Mouse (Mus musculus) spleen, adult 2 months (tissue): ENCODE measurements around the gene Hist1h2bb. TPM values are rescaled to one million over a fixed set of nuclear protein-coding genes. Genes with fewer than 3 reads are reported as not detected.

ENCODE experiments used
- DNase-seq, 2 experiments: peaks; one replicate each; pipeline versions ENCODE4 v3.0.0 to v3.0.0-alpha.2; 2012 to 2021; ENCODE audit warnings: low spot score in 2 of 2, low read depth in 1 of 2
- H3K27ac ChIP-seq: fragments of 200-500 bp; 2 replicates; pipeline ENCODE4 v1.5.1; 2012; ENCODE audit warnings: low read length, inconsistent platforms; ENCODE audit not compliant: insufficient read depth
- H3K27me3 ChIP-seq: fragments of 200-500 bp; 2 replicates; pipeline ENCODE4 v1.6.1; 2012; ENCODE audit warnings: mild to moderate bottlenecking, moderate library complexity, low read length, inconsistent platforms; ENCODE audit not compliant: control insufficient read depth, insufficient read depth
- H3K36me3 ChIP-seq: fragments of 200-500 bp; 2 replicates; pipeline ENCODE4 v1.6.1; 2012; ENCODE audit warnings: mild to moderate bottlenecking, low read length, inconsistent platforms; ENCODE audit not compliant: control insufficient read depth, insufficient read depth
- H3K4me1 ChIP-seq: fragments of 200-500 bp; 2 replicates; pipeline ENCODE4 v1.6.1; 2011; ENCODE audit warnings: inconsistent platforms; ENCODE audit not compliant: control insufficient read depth, insufficient read depth, insufficient read length
- H3K4me3 ChIP-seq: fragments of 200-500 bp; 2 replicates; pipeline ENCODE4 v1.5.1; 2011; ENCODE audit warnings: mild to moderate bottlenecking, inconsistent platforms; ENCODE audit not compliant: insufficient read depth, insufficient read length; ENCODE audit errors: extremely low read depth
- CTCF ChIP-seq: fragments of 200-500 bp; IDR thresholded peaks from 2 replicates; pipeline ENCODE4 v1.5.1; 2011; ENCODE audit warnings: mild to moderate bottlenecking, inconsistent platforms; ENCODE audit not compliant: insufficient read depth, insufficient read length, insufficient replicate concordance; ENCODE audit errors: extremely low read depth
- POLR2A ChIP-seq: fragments of 200-500 bp; IDR thresholded peaks from 2 replicates; pipeline ENCODE4 v1.6.1; 2011; ENCODE audit warnings: low read depth, low read length, inconsistent platforms
- WGBS: fragments of 180-500 bp; shearing (Covaris S2); methylation state at CpG from one replicate; pipeline ENCODE4 v1.1.7; 2018; 5-methylcytosine and 5-hydroxymethylcytosine counted together
- polyA plus RNA-seq: library from polyadenylated mRNA; depleted of rRNA; stranded (reverse); fragments of >200 nt; gene quantifications from 2 replicates; pipeline ENCODE4 v1.2.3, GENCODE M21; 2012; rRNA removed

Gene Hist1h2bb
- polyA plus RNA-seq, 1 experiment: 23.7 TPM

DNA sequence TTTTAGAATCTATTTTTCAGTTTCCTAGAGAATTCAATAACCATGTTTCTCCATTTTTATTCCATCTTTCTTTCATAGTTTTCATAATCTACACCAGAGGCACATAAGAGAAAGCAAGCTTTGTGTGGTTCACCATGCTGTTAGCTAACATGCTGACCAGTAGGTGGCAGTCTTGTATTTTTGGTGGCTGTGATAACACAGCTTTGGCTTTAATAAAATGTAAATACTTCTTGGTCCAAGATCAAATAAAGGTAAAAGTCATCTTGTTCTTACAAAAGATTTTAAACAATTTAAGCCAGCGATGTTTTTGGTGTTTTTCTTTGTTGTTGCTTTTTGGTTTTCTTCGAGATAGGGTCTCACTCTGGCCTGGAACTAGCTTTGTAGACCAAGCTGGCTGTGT is 46.0 kb downstream of the Hist1h2bb start:
- no peaks in the 10 kb centered on the region for H3K27me3 ChIP-seq
- no peaks in the 10 kb centered on the region for H3K4me1 ChIP-seq
- no peak for TF ChIP-seq POLR2A
- peak; percentile 27; the same call in 1 of the 2 replicates for TF ChIP-seq CTCF
- H3K4me3 ChIP-seq: no peak overlapping the region
- 42% methylated on average over 2 of the region's 2 CpGs for WGBS
- DNase-seq: peak; percentile 43 to 50
- H3K27ac ChIP-seq: no peak overlapping the region
- H3K36me3 ChIP-seq: no peaks in the 10 kb centered on the region

Other genes with a start within 250 kb of the Hist1h2bb start
- 26.5 and 53.6 TPM in 2 replicates for gene Hist1h4h, start 215.7 kb upstream of the Hist1h2bb start, polyA plus RNA-seq
- 733 and 772 TPM in 2 replicates for gene Hist1h2af, start 212.8 kb upstream of the Hist1h2bb start, polyA plus RNA-seq
- gene Hist1h3g, start 211.3 kb upstream of the Hist1h2bb start, polyA plus RNA-seq: 34.4 and 52.1 TPM in 2 replicates
- gene Hist1h2bh, start 203.3 kb upstream of the Hist1h2bb start, polyA plus RNA-seq: 4.9 and 8.4 TPM in 2 replicates
- 10.2 and 16.1 TPM in 2 replicates for gene Hist1h3f, start 202.7 kb upstream of the Hist1h2bb start, polyA plus RNA-seq
- 24.8 and 33.8 TPM in 2 replicates for gene Hist1h4f, start 195.1 kb upstream of the Hist1h2bb start, polyA plus RNA-seq
- gene Hist1h1d, start 193.5 kb upstream of the Hist1h2bb start, polyA plus RNA-seq: 0.30 and 0.39 TPM in 2 replicates
- gene Hist1h3e, start 184.4 kb upstream of the Hist1h2bb start, polyA plus RNA-seq: 36.8 and 50.5 TPM in 2 replicates
- gene Hist1h2ae, start 175.5 kb upstream of the Hist1h2bb start, polyA plus RNA-seq: 15.5 and 23.4 TPM in 2 replicates
- gene Hist1h2bg, start 175.3 kb upstream of the Hist1h2bb start, polyA plus RNA-seq: 57.5 and 66.9 TPM in 2 replicates
- gene Hist1h2bf, start 172.5 kb upstream of the Hist1h2bb start, polyA plus RNA-seq: 26.2 and 28.3 TPM in 2 replicates
- gene Hist1h2ad, start 172.4 kb upstream of the Hist1h2bb start, polyA plus RNA-seq: 12.2 and 23.2 TPM in 2 replicates
- 20.9 and 27.9 TPM in 2 replicates for gene Hist1h3d, start 171.0 kb upstream of the Hist1h2bb start, polyA plus RNA-seq
- 19.1 and 20.9 TPM in 2 replicates for gene Hist1h4d, start 165.1 kb upstream of the Hist1h2bb start, polyA plus RNA-seq
- gene Hist1h2be, start 125.6 kb upstream of the Hist1h2bb start, polyA plus RNA-seq: 2.8 and 3.8 TPM in 2 replicates
- gene Hist1h1e, start 124.2 kb upstream of the Hist1h2bb start, polyA plus RNA-seq: 2.9 and 3.7 TPM in 2 replicates
- gene Hist1h2ac, start 62.8 kb upstream of the Hist1h2bb start, polyA plus RNA-seq: 1.2 and 2.0 TPM in 2 replicates
- gene Hist1h2bc, start 62.5 kb upstream of the Hist1h2bb start, polyA plus RNA-seq: 41.8 and 44.4 TPM in 2 replicates
- gene Hist1h1t, start 50.9 kb upstream of the Hist1h2bb start, polyA plus RNA-seq: not detected in 2 replicates
- gene Hist1h4c, start 48.3 kb upstream of the Hist1h2bb start, polyA plus RNA-seq: 20.0 and 33.6 TPM in 2 replicates
- 20.7 and 26.1 TPM in 2 replicates for gene Hfe, start 35.9 kb upstream of the Hist1h2bb start, polyA plus RNA-seq
- 20.9 and 25.5 TPM in 2 replicates for gene Hist1h1c, start 7.9 kb upstream of the Hist1h2bb start, polyA plus RNA-seq
- 35.9 and 50.3 TPM in 2 replicates for gene Hist1h3c, start 1.1 kb upstream of the Hist1h2bb start, polyA plus RNA-seq
- gene Hist1h2ab, start 4.4 kb downstream of the Hist1h2bb start, polyA plus RNA-seq: 28.4 and 40.3 TPM in 2 replicates
- gene Hist1h3b, start 5.5 kb downstream of the Hist1h2bb start, polyA plus RNA-seq: 54.9 and 68.9 TPM in 2 replicates
- 19.0 and 27.4 TPM in 2 replicates for gene Hist1h4b, start 10.3 kb downstream of the Hist1h2bb start, polyA plus RNA-seq
- gene Hist1h4a, start 14.5 kb downstream of the Hist1h2bb start, polyA plus RNA-seq: 16.1 and 29.5 TPM in 2 replicates
- gene Hist1h3a, start 15.7 kb downstream of the Hist1h2bb start, polyA plus RNA-seq: 38.4 and 54.1 TPM in 2 replicates
- 1.3 and 1.5 TPM in 2 replicates for gene Hist1h1a, start 16.9 kb downstream of the Hist1h2bb start, polyA plus RNA-seq
- gene Trim38, start 23.2 kb downstream of the Hist1h2bb start, polyA plus RNA-seq: not detected in 2 replicates
- not detected in 2 replicates for gene Slc17a2, start 60.3 kb downstream of the Hist1h2bb start, polyA plus RNA-seq
- gene Slc17a3, start 92.7 kb downstream of the Hist1h2bb start, polyA plus RNA-seq: 0.06 TPM in 1 of 2 replicates, not detected in the other
- 0.11 TPM in 1 of 2 replicates, not detected in the other for gene Slc17a1, start 121.0 kb downstream of the Hist1h2bb start, polyA plus RNA-seq
- 0.07 and 0.13 TPM in 2 replicates for gene Slc17a4, start 168.3 kb downstream of the Hist1h2bb start, polyA plus RNA-seq
- not detected in 2 replicates for gene Hist1h2ba, start 187.4 kb downstream of the Hist1h2bb start, polyA plus RNA-seq
- gene Hist1h2aa, start 187.7 kb downstream of the Hist1h2bb start, polyA plus RNA-seq: not detected in 2 replicates
- gene Scgn, start 244.5 kb downstream of the Hist1h2bb start, polyA plus RNA-seq: not detected in 2 replicates